Mouse (Mus musculus): ENCODE data around the gene Rdh5.

- TF ChIP-seq POLR2A (IDR thresholded peaks at IDR 0.05; ENCODE audit: control insufficient read depth, extremely low read depth, insufficient read depth, low read length, poor library complexity) (no peak), CTCF (IDR thresholded peaks at IDR 0.05; ENCODE audit: borderline replicate concordance, control insufficient read depth, extremely low read depth, insufficient read depth, low read length, poor library complexity) (no peak)
These were observed 13.8 kb downstream of the Rdh5 start for GRCm38 (mm10) chr10:128908778-128909448.

All from thymus, adult 2 months (tissue).